Mouse (Mus musculus) CH12.LX (cell line): ENCODE measurements around the gene Tcf7l1. TPM values are rescaled to one million over a fixed set of nuclear protein-coding genes. Genes with fewer than 3 reads are reported as not detected.

Experiments
- DNase-seq: peaks from one replicate; pipeline ENCODE4 v3.0.0-alpha.2; 2013; ENCODE audit errors: extremely low read depth
- H3K27ac ChIP-seq: 2 replicates; pipeline ENCODE4 v1.5.1; 2012; ENCODE audit warnings: low read depth, mild to moderate bottlenecking, control low read depth, moderate library complexity; ENCODE audit not compliant: insufficient read depth
- H3K27me3 ChIP-seq: replicated peaks from 2 replicates; pipeline ENCODE3; 2012; ENCODE audit warnings: inconsistent platforms
- H3K36me3 ChIP-seq, 2 experiments: replicated peaks in 1 of 2; 2 replicates each; pipeline versions ENCODE3 to v1.6.1; 2012; ENCODE audit warnings: inconsistent platforms in 1 of 2, low read length in 1 of 2, mild to moderate bottlenecking in 1 of 2, mixed read lengths in 1 of 2, moderate library complexity in 1 of 2; ENCODE audit not compliant: control insufficient read depth in 1 of 2, insufficient read depth in 1 of 2
- H3K4me1 ChIP-seq, 2 experiments: 2 replicates each; pipeline ENCODE4 v1.6.1; 2012; ENCODE audit warnings: inconsistent platforms in 1 of 2, moderate library complexity in 1 of 2; ENCODE audit not compliant: insufficient read depth in 2 of 2, control insufficient read depth in 1 of 2
- H3K4me2 ChIP-seq: 2 replicates; pipeline ENCODE4 v1.6.1; 2012; ENCODE audit warnings: low read depth, mild to moderate bottlenecking, control low read depth; ENCODE audit not compliant: poor library complexity, insufficient read depth, severe bottlenecking
- H3K4me3 ChIP-seq, 3 experiments: fragments of 150-350 bp in 1 of 3; sonication (generic) in 1 of 3; replicated peaks in 1 of 3; 2 replicates each; pipeline versions ENCODE3 to v1.5.1; 2011 to 2012; ENCODE audit warnings: low read depth in 2 of 3, low read length in 2 of 3, mild to moderate bottlenecking in 2 of 3, moderate library complexity in 2 of 3, control low read depth in 1 of 3, improper control_type of control experiment in 1 of 3, inconsistent platforms in 1 of 3, mixed read lengths in 1 of 3; ENCODE audit not compliant: poor library complexity in 1 of 3
- H3K79me2 ChIP-seq: replicated peaks from 2 replicates; pipeline ENCODE4 v1.6.1; 2012; ENCODE audit warnings: mild to moderate bottlenecking, moderate library complexity; ENCODE audit not compliant: control insufficient read depth, poor library complexity, insufficient read depth, severe bottlenecking; ENCODE audit errors: extremely low read depth
- H3K9ac ChIP-seq: 2 replicates; pipeline ENCODE4 v1.6.1; 2012; ENCODE audit warnings: low read depth, mild to moderate bottlenecking, control low read depth, moderate library complexity; ENCODE audit not compliant: insufficient read depth
- H3K9me3 ChIP-seq: replicated peaks from 2 replicates; pipeline ENCODE3; 2012; ENCODE audit warnings: low read length, inconsistent platforms, mixed read lengths
- BHLHE40 ChIP-seq: IDR thresholded peaks from 2 replicates; pipeline ENCODE4 v1.6.1; 2011; ENCODE audit warnings: mild to moderate bottlenecking, low read depth, low read length, improper control_type of control experiment
- CHD2 ChIP-seq: IDR thresholded peaks from 2 replicates; pipeline ENCODE4 v1.6.1; 2011; ENCODE audit warnings: low read length, improper control_type of control experiment
- CTCF ChIP-seq, 2 experiments: IDR thresholded peaks in 1 of 2; conservative IDR thresholded peaks in 1 of 2; 2 replicates each; pipeline ENCODE4 v1.5.1; 2011 to 2012; ENCODE audit warnings: low read depth in 2 of 2, low read length in 2 of 2, improper control_type of control experiment in 1 of 2, inconsistent platforms in 1 of 2, mild to moderate bottlenecking in 1 of 2, moderate library complexity in 1 of 2
- E2F4 ChIP-seq: IDR thresholded peaks from 2 replicates; pipeline ENCODE4 v1.6.1; 2011; ENCODE audit warnings: low read depth, low read length, improper control_type of control experiment; ENCODE audit not compliant: insufficient replicate concordance
- ELF1 ChIP-seq: IDR thresholded peaks from 2 replicates; pipeline ENCODE4 v1.6.1; 2014; ENCODE audit warnings: low read depth, mild to moderate bottlenecking, inconsistent platforms, low read length, improper control_type of control experiment
- EP300 ChIP-seq: IDR thresholded peaks from 2 replicates; pipeline ENCODE4 v1.6.1; 2011; ENCODE audit warnings: low read length, improper control_type of control experiment
- ETS1 ChIP-seq: conservative IDR thresholded peaks from 2 replicates; pipeline ENCODE4 v1.6.1; 2012; ENCODE audit warnings: low read depth, mild to moderate bottlenecking, inconsistent platforms, low read length, improper control_type of control experiment, moderate library complexity
- GABPA ChIP-seq: IDR thresholded peaks from 2 replicates; pipeline ENCODE4 v1.6.1; 2012; ENCODE audit warnings: low read depth, low read length, improper control_type of control experiment, inconsistent platforms; ENCODE audit not compliant: insufficient replicate concordance
- HCFC1 ChIP-seq: IDR thresholded peaks from 2 replicates; pipeline ENCODE4 v1.6.1; 2012; ENCODE audit warnings: low read depth, mild to moderate bottlenecking, inconsistent platforms, low read length, improper control_type of control experiment
- IRF4 ChIP-seq: IDR thresholded peaks from 2 replicates; pipeline ENCODE4 v1.6.1; 2014; ENCODE audit warnings: low read depth, mild to moderate bottlenecking, inconsistent platforms, low read length, improper control_type of control experiment
- JUN ChIP-seq: IDR thresholded peaks from 2 replicates; pipeline ENCODE4 v1.6.1; 2011; ENCODE audit warnings: low read depth, mild to moderate bottlenecking, low read length, improper control_type of control experiment, moderate library complexity; ENCODE audit not compliant: insufficient read depth
- JUND ChIP-seq: conservative IDR thresholded peaks from 2 replicates; pipeline ENCODE4 v1.6.1; 2011; ENCODE audit warnings: low read depth, low read length, improper control_type of control experiment
- KAT2A ChIP-seq: IDR thresholded peaks from 2 replicates; pipeline ENCODE4 v1.6.1; 2012; ENCODE audit warnings: low read length, improper control_type of control experiment, inconsistent platforms; ENCODE audit not compliant: insufficient replicate concordance
- MAX ChIP-seq: IDR thresholded peaks from 2 replicates; pipeline ENCODE4 v1.6.1; 2011; ENCODE audit warnings: low read length, improper control_type of control experiment
- MAZ ChIP-seq: IDR thresholded peaks from 2 replicates; pipeline ENCODE4 v1.6.1; 2012; ENCODE audit warnings: low read depth, mild to moderate bottlenecking, inconsistent platforms, low read length, improper control_type of control experiment, moderate library complexity
- MEF2A ChIP-seq: IDR thresholded peaks from 2 replicates; pipeline ENCODE4 v1.6.1; 2014; ENCODE audit warnings: low read depth, mild to moderate bottlenecking, inconsistent platforms, low read length, improper control_type of control experiment, borderline replicate concordance
- MXI1 ChIP-seq: IDR thresholded peaks from 2 replicates; pipeline ENCODE4 v1.6.1; 2011; ENCODE audit warnings: mild to moderate bottlenecking, low read depth, low read length, improper control_type of control experiment
- NELFE ChIP-seq: IDR thresholded peaks from 2 replicates; pipeline ENCODE4 v1.6.1; 2011; ENCODE audit warnings: low read depth, low read length, improper control_type of control experiment
- PAX5 ChIP-seq: IDR thresholded peaks from 2 replicates; pipeline ENCODE4 v1.6.1; 2012; ENCODE audit warnings: low read length, inconsistent platforms, mixed read lengths
- SIN3A ChIP-seq: IDR thresholded peaks from 2 replicates; pipeline ENCODE4 v1.6.1; 2012; ENCODE audit warnings: low read length, improper control_type of control experiment, inconsistent platforms
- UBTF ChIP-seq: IDR thresholded peaks from 2 replicates; pipeline ENCODE4 v1.6.1; 2012; ENCODE audit warnings: low read depth, mild to moderate bottlenecking, inconsistent platforms, low read length, improper control_type of control experiment, moderate library complexity
- USF1 ChIP-seq: IDR thresholded peaks from 2 replicates; pipeline ENCODE4 v1.6.1; 2014; ENCODE audit warnings: low read depth, mild to moderate bottlenecking, inconsistent platforms, low read length, improper control_type of control experiment
- ZKSCAN1 ChIP-seq: IDR thresholded peaks from 2 replicates; pipeline ENCODE4 v1.6.1; 2012; ENCODE audit warnings: low read depth, inconsistent platforms, low read length, improper control_type of control experiment, borderline replicate concordance
- ZMIZ1 ChIP-seq: IDR thresholded peaks from 2 replicates; pipeline ENCODE4 v1.6.1; 2012; ENCODE audit warnings: low read depth, mild to moderate bottlenecking, inconsistent platforms, low read length, improper control_type of control experiment
- dilution Hi-C: fragments of 300-500 bp; cut with MboI; formaldehyde crosslinking; loops from 2 replicates; pipeline ENCODE4 v1.14.3; 2020; ENCODE audit warnings: low sequenced_read_pairs; ENCODE audit not compliant: extremely low pct_unique_long_range_greater_than_20kb, extremely low pct_ligation_motif_present
- in situ Hi-C: fragments of 300-500 bp; cut with MboI; formaldehyde crosslinking; loops from 3 replicates; pipeline ENCODE4 v1.14.3; 2019; ENCODE audit warnings: low sequenced_read_pairs, low pct_ligation_motif_present, low pct_unique_long_range_greater_than_20kb, mixed read lengths
- polyA plus RNA-seq: library from polyadenylated mRNA; unstranded; fragments of >175 nt; gene quantifications from 2 replicates; pipeline ENCODE4 v1.2.1, GENCODE M21; 2012; ENCODE audit warnings: low read depth; ENCODE audit not compliant: insufficient read length
- total RNA-seq, 2 experiments: library from RNA; depleted of rRNA; stranded (reverse); fragments of 300-350 nt in 1 of 2; fragments of >200 nt in 1 of 2; gene quantifications; 2 replicates each; pipeline ENCODE4 v1.2.3; 2012 to 2014

Tcf7l1 gene
- total and polyA plus RNA-seq, 3 experiments, result 0.13 to 9.9 (median 0.47) TPM

GRCm38 (mm10) chr6:72727826-72728225 is 61.2 kb downstream of the Tcf7l1 start:
- H3K79me2 ChIP-seq, result no peaks in the 10 kb centered on the region
- H3K27ac ChIP-seq, result no peak overlapping the region
- no peak overlapping the region for H3K4me2 ChIP-seq
- H3K36me3 ChIP-seq, result no peaks in the 10 kb centered on the region
- peaks cover 0 to 2% of the 10 kb centered on the region in 2 experiments; a peak in 1 of 4 replicates for H3K4me1 ChIP-seq
- dilution Hi-C loops, result no loop called here
- H3K27me3 ChIP-seq, result no peaks in the 10 kb centered on the region
- no peak for DNase-seq
- H3K9ac ChIP-seq, result no peak overlapping the region
- TF ChIP-seq ELF1 (no peak), SIN3A (no peak), JUND (no peak), ZMIZ1 (no peak), CTCF (conservative IDR thresholded peaks at IDR 0.05 in 1 of 2, IDR thresholded peaks at IDR 0.05 in 1 of 2; ENCODE audit: low read depth in 2 of 2, low read length in 2 of 2) (no peak), MXI1 (no peak), JUN (no peak), IRF4 (no peak), CHD2 (no peak), HCFC1 (no peak), NELFE (no peak), PAX5 (no peak), GABPA (no peak), KAT2A (no peak), MAZ (no peak), EP300 (no peak), USF1 (no peak), MAX (no peak)
- H3K9me3 ChIP-seq, result no peaks in the 10 kb centered on the region
- H3K4me3 ChIP-seq, result no peak overlapping the region
- in situ Hi-C loops, result no loop called here

GRCm38 (mm10) chr6:72724494-72725180 is 64.4 kb downstream of the Tcf7l1 start:
- in situ Hi-C loops, result no loop called here
- H3K9me3 ChIP-seq, result no peaks in the 10 kb centered on the region
- TF ChIP-seq E2F4 (no peak), BHLHE40 (no peak), ZKSCAN1 (no peak), UBTF (no peak), MAZ (no peak), SIN3A (no peak), USF1 (no peak), MEF2A (no peak), NELFE (no peak), ETS1 (no peak)

More at GRCm38 (mm10) chr6:72724494-72725180, 64.4 kb downstream of the Tcf7l1 start:
- Histone ChIP-seq H3K4me2 (no peak overlapping the region), H3K4me1 (peaks cover 0 to 2% of the 10 kb centered on the region in 2 experiments; a peak in 1 of 4 replicates), H3K9ac (no peak overlapping the region), H3K36me3 (no peaks in the 10 kb centered on the region), H3K27me3 (no peaks in the 10 kb centered on the region), H3K79me2 (no peaks in the 10 kb centered on the region), H3K27ac (no peak overlapping the region), H3K4me3 (no peak overlapping the region)
- dilution Hi-C loops, result no loop called here
- DNase-seq, result no peak
